Mouse (Mus musculus) embryonic facial prominence, embryonic 13.5 days (tissue): ENCODE measurements at regions not wholly inside any gene's neighbourhood (a gene's known extent, or its start where the extent isn't known, plus 50 kb on each side); places are given as distances from the start of the nearest gene placed in this dataset.

Experiments
- ATAC-seq: fragments of 200-750 bp; cut with Nextera tagmentation; 2 replicates; pipeline ENCODE4 v1.8.0; 2017; ENCODE audit warnings: low read depth; ENCODE audit not compliant: insufficient number of reproducible peaks, insufficient read depth, low FRiP score, low TSS enrichment
- H3K27ac ChIP-seq: fragments of 300-500 bp; sonication (generic); 2 replicates; pipeline ENCODE4 v1.5.1; 2015; ENCODE audit warnings: moderate library complexity, mild to moderate bottlenecking, inconsistent platforms
- H3K27me3 ChIP-seq: fragments of 300-500 bp; sonication (generic); 2 replicates; pipeline ENCODE4 v1.6.1; 2015; ENCODE audit warnings: mild to moderate bottlenecking, inconsistent platforms
- H3K36me3 ChIP-seq: fragments of 300-500 bp; sonication (generic); 2 replicates; pipeline ENCODE4 v1.6.1; 2015; ENCODE audit warnings: mild to moderate bottlenecking, inconsistent platforms
- H3K4me1 ChIP-seq: fragments of 300-500 bp; sonication (generic); 2 replicates; pipeline ENCODE4 v1.6.1; 2015; ENCODE audit warnings: inconsistent platforms
- H3K4me2 ChIP-seq: fragments of 300-500 bp; sonication (generic); 2 replicates; pipeline ENCODE4 v1.6.1; 2015; ENCODE audit warnings: moderate library complexity, mild to moderate bottlenecking, inconsistent platforms
- H3K4me3 ChIP-seq: fragments of 300-500 bp; sonication (generic); 2 replicates; pipeline ENCODE4 v1.5.1; 2015; ENCODE audit warnings: mild to moderate bottlenecking, inconsistent platforms
- H3K9ac ChIP-seq: fragments of 300-500 bp; sonication (generic); 2 replicates; pipeline ENCODE4 v1.6.1; 2015; ENCODE audit warnings: mild to moderate bottlenecking, inconsistent platforms
- H3K9me3 ChIP-seq: fragments of 300-500 bp; sonication (generic); 2 replicates; pipeline ENCODE4 v1.6.1; 2016; ENCODE audit warnings: inconsistent platforms
- WGBS: fragments of 180-500 bp; shearing (Covaris S2); methylation state at CpG from one replicate; pipeline ENCODE4 v1.1.7; 2015; ENCODE audit warnings: mixed read lengths; 5-methylcytosine and 5-hydroxymethylcytosine counted together

GRCm38 (mm10) chr13:115911524-115912459 lies 397.7 kb downstream of the Isl1 start:
- no peak overlapping the region for H3K27ac ChIP-seq
- 80% methylated on average over 6 of the region's 6 CpGs for WGBS
- H3K4me3 ChIP-seq: no peak overlapping the region
- H3K27me3 ChIP-seq: no peaks in the 10 kb centered on the region
- H3K9me3 ChIP-seq: no peaks in the 10 kb centered on the region
- no peaks in the 10 kb centered on the region for H3K36me3 ChIP-seq
- no peak overlapping the region for H3K9ac ChIP-seq
- no peak overlapping the region for H3K4me2 ChIP-seq
- no peak for ATAC-seq
- H3K4me1 ChIP-seq: no peaks in the 10 kb centered on the region

GRCm38 (mm10) chr13:115910866-115911449 lies 398.5 kb downstream of the Isl1 start:
- Histone ChIP-seq H3K36me3 (no peaks in the 10 kb centered on the region), H3K4me3 (no peak overlapping the region), H3K9ac (no peak overlapping the region), H3K4me1 (no peaks in the 10 kb centered on the region), H3K4me2 (no peak overlapping the region), H3K9me3 (no peaks in the 10 kb centered on the region), H3K27me3 (no peaks in the 10 kb centered on the region), H3K27ac (no peak overlapping the region)
- ATAC-seq: no peak
- 42% methylated on average over 8 of the region's 8 CpGs for WGBS

GRCm38 (mm10) chr13:115880616-115881015 lies 428.9 kb downstream of the Isl1 start:
- H3K4me3 ChIP-seq: no peak overlapping the region
- no peaks in the 10 kb centered on the region for H3K4me1 ChIP-seq
- 67% methylated on average over 1 of the region's 1 CpGs for WGBS
- H3K9me3 ChIP-seq: no peaks in the 10 kb centered on the region
- ATAC-seq: no peak
- H3K27me3 ChIP-seq: no peaks in the 10 kb centered on the region
- no peak overlapping the region for H3K9ac ChIP-seq
- no peak overlapping the region for H3K27ac ChIP-seq
- H3K4me2 ChIP-seq: no peak overlapping the region
- no peaks in the 10 kb centered on the region for H3K36me3 ChIP-seq

GRCm38 (mm10) chr13:115860480-115860879 lies 449.0 kb downstream of the Isl1 start:
- Histone ChIP-seq H3K4me3 (no peak overlapping the region), H3K27me3 (no peaks in the 10 kb centered on the region), H3K4me1 (no peaks in the 10 kb centered on the region), H3K36me3 (no peaks in the 10 kb centered on the region), H3K9me3 (no peaks in the 10 kb centered on the region), H3K4me2 (no peak overlapping the region), H3K27ac (no peak overlapping the region), H3K9ac (no peak overlapping the region)
- ATAC-seq: no peak
- WGBS: 31% methylated on average over 3 of the region's 3 CpGs

- ATAC-seq: no peak
- H3K27ac ChIP-seq: no peak overlapping the region
Observed at GRCm38 (mm10) chr13:115856632-115857031, 452.9 kb downstream of the Isl1 start.

GRCm38 (mm10) chr13:115852689-115853356 lies 456.7 kb downstream of the Isl1 start:
- no peaks in the 10 kb centered on the region for H3K36me3 ChIP-seq
- H3K4me1 ChIP-seq: no peaks in the 10 kb centered on the region
- H3K27ac ChIP-seq: no peak overlapping the region
- no peak overlapping the region for H3K4me3 ChIP-seq
- no peak overlapping the region for H3K9ac ChIP-seq
- WGBS: 62% methylated on average over 3 of the region's 3 CpGs
- ATAC-seq: no peak
- H3K27me3 ChIP-seq: no peaks in the 10 kb centered on the region
- H3K4me2 ChIP-seq: no peak overlapping the region
- H3K9me3 ChIP-seq: no peaks in the 10 kb centered on the region

More at GRCm38 (mm10) chr13:115856632-115857031, 452.9 kb downstream of the Isl1 start:
- no peaks in the 10 kb centered on the region for H3K4me1 ChIP-seq
- no peaks in the 10 kb centered on the region for H3K36me3 ChIP-seq
- H3K9me3 ChIP-seq: no peaks in the 10 kb centered on the region
- H3K27me3 ChIP-seq: no peaks in the 10 kb centered on the region
- WGBS: 69% methylated on average over 4 of the region's 4 CpGs
- H3K4me2 ChIP-seq: no peak overlapping the region
- H3K9ac ChIP-seq: no peak overlapping the region
- H3K4me3 ChIP-seq: no peak overlapping the region

GRCm38 (mm10) chr13:115843121-115843520 lies 466.4 kb downstream of the Isl1 start:
- no peak for ATAC-seq
- no peaks in the 10 kb centered on the region for H3K27me3 ChIP-seq
- H3K4me1 ChIP-seq: no peaks in the 10 kb centered on the region
- H3K36me3 ChIP-seq: no peaks in the 10 kb centered on the region
- no peak overlapping the region for H3K4me2 ChIP-seq
- H3K9me3 ChIP-seq: no peaks in the 10 kb centered on the region
- no peak overlapping the region for H3K4me3 ChIP-seq
- H3K9ac ChIP-seq: no peak overlapping the region
- H3K27ac ChIP-seq: no peak overlapping the region
- WGBS: 62% methylated on average over 10 of the region's 10 CpGs

- ATAC-seq: no peak
- Histone ChIP-seq H3K4me1 (0 out of 2 replicates have a peak, but pooled peaks cover 2% of the 10 kb centered on the region), H3K27me3 (no peaks in the 10 kb centered on the region), H3K9me3 (no peaks in the 10 kb centered on the region), H3K4me2 (no peak overlapping the region), H3K9ac (no peak overlapping the region), H3K4me3 (no peak overlapping the region), H3K27ac (no peak overlapping the region), H3K36me3 (no peaks in the 10 kb centered on the region)
- WGBS: 48% methylated on average over 6 of the region's 6 CpGs
Observed at GRCm38 (mm10) chr13:115836203-115836768, 473.2 kb downstream of the Isl1 start.

- Histone ChIP-seq H3K4me1 (no peaks in the 10 kb centered on the region), H3K4me3 (no peak overlapping the region), H3K9me3 (no peaks in the 10 kb centered on the region), H3K9ac (no peak overlapping the region), H3K27ac (no peak overlapping the region), H3K4me2 (no peak overlapping the region), H3K36me3 (no peaks in the 10 kb centered on the region), H3K27me3 (no peaks in the 10 kb centered on the region)
- 54% methylated on average over 6 of the region's 6 CpGs for WGBS
- no peak for ATAC-seq
Observed at GRCm38 (mm10) chr13:115825191-115825590, 484.3 kb downstream of the Isl1 start.

- 52% methylated on average over 1 of the region's 1 CpGs for WGBS
- H3K4me1 ChIP-seq: no peaks in the 10 kb centered on the region
Observed at GRCm38 (mm10) chr13:115822527-115822926, 487.0 kb downstream of the Isl1 start.

GRCm38 (mm10) chr13:115814211-115814610 lies 495.3 kb downstream of the Isl1 start:
- Histone ChIP-seq H3K36me3 (no peaks in the 10 kb centered on the region), H3K4me3 (no peak overlapping the region), H3K9me3 (no peaks in the 10 kb centered on the region), H3K4me1 (no peaks in the 10 kb centered on the region), H3K27ac (no peak overlapping the region), H3K9ac (no peak overlapping the region), H3K4me2 (no peak overlapping the region), H3K27me3 (no peaks in the 10 kb centered on the region)
- 80% methylated on average over 2 of the region's 2 CpGs for WGBS
- no peak for ATAC-seq

More at GRCm38 (mm10) chr13:115822527-115822926, 487.0 kb downstream of the Isl1 start:
- H3K9ac ChIP-seq: no peak overlapping the region
- no peak overlapping the region for H3K4me2 ChIP-seq
- H3K9me3 ChIP-seq: no peaks in the 10 kb centered on the region
- H3K27ac ChIP-seq: no peak overlapping the region
- no peak overlapping the region for H3K4me3 ChIP-seq
- H3K27me3 ChIP-seq: no peaks in the 10 kb centered on the region
- no peak for ATAC-seq
- H3K36me3 ChIP-seq: no peaks in the 10 kb centered on the region
